Mouse (Mus musculus): Measurements from ENCODE around the gene Dock9.

DNA sequence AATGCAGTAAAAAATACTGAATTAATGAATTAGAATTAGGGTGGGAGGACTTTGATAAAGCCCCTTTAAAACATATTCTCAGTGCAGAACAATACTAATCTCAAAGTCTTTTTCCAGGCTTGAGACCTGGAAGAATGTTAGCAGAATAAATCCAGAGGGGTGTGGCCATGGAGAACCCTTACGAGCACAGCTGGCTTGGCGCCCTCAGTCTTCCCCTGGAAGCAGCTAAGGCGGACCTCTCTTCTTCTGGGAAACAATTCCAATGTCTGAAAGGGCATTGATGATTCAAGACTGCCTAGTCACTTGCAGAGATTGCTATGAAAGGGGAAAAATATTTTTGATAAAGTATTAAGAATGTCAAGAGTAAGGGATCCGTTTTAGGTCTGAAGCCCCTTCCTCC is 9.2 kb upstream of the Dock9 start:
- TF ChIP-seq EP300 (IDR thresholded peaks at IDR 0.05; ENCODE audit: low read length) (no peak), ZC3H11A (IDR thresholded peaks at IDR 0.05; ENCODE audit: low read depth, low read length) (no peak)

All from CH12.LX (cell line).